Mouse (Mus musculus) mature B cell (primary cell): ENCODE results near the gene Dnajc5g.

Source experiments
- in situ Hi-C: fragments of 300-500 bp; cut with MboI; formaldehyde crosslinking; loops from 2 replicates; pipeline ENCODE4 v1.14.3; 2019

Gene Dnajc5g

GRCm38 (mm10) chr5:31108000-31108490, 2.0 kb downstream of the Dnajc5g start, which contains the start of gene Slc30a3:
Gene Slc30a3, minus strand, starts transcription at chr5:31108237.
- in situ Hi-C loops: no loop called here

DNA sequence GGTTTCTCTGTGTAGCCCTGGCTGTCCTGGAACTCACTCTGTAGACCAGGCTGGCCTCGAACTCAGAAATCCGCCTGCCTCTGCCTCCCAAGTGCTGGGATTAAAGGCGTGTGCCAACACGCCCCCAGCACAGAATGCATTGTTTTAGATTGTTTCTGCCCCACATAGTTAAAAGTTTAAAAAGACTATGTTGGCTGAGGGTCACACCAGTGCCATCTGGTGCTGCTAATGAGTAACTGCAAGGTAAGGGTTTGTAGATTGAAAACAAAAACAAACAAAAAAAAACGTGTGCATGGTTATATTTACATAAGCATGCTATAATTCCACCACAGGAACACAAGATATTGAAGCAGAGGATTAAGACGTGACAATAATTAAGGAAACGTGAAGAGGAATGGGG, 4.7 kb downstream of the Dnajc5g start:
- in situ Hi-C loops: no loop called here

DNA sequence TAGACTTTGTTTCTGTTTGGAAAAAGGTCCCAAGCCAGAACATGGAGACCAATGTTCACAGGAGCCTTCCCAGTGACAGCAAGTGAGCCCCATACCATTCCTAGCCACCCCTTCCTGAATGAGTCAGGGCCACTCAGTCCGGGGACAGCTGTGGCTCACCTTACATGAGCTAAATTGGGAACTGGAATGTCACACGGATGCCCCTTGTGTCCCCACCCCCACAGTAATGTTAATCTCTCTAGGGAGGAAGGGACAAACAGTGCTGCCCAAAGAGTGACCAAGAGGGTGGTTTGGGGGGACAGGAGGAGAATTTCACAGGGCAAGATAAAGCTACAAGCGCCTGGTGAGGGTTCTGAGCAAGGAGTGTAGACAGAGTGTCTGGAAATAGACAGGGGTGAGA, 10.3 kb downstream of the Dnajc5g start, which contains the start of gene Trim54:
Gene Trim54 (plus strand): TSS at position 359 of the 400 bp plus-strand sequence.
- in situ Hi-C loops: no loop called here

DNA sequence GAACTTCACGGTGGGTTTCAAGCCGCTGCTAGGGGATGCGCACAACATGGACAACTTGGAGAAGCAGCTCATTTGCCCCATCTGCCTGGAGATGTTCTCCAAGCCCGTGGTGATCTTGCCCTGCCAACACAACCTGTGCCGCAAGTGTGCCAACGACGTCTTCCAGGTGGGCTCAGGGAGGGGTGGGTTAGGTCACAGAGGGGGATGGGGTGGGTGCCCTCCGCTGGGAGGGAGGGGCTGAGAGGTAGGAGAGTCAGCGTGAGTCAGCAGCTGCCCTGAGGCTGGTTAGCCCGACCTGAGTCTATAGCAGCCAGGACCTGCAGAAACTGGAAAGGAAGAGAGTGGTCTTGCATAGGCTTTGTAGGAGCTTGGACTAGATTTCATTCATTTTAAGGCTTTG, 10.8 kb downstream of the Dnajc5g start:
- in situ Hi-C loops: no loop called here

DNA sequence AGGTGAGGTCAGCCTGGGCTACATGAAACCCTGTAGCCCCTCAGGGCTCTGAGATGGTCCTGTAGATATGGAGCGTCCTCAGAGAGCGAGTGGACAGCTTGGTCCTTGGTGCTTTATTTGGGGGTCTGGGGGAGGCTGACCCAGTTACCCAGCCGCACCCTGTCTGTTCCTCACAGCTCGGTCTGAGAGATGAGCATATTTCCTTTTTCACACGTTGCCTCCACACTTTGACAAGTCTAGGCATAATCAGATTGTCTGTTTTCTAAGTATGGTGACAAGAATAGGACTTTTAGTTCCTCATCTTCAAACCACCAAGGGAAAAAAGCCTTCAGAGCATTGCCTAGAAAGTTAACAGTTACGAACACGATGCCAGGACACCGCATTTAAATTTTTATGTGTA, 15.0 kb downstream of the Dnajc5g start:
- in situ Hi-C loops: no loop called here

DNA sequence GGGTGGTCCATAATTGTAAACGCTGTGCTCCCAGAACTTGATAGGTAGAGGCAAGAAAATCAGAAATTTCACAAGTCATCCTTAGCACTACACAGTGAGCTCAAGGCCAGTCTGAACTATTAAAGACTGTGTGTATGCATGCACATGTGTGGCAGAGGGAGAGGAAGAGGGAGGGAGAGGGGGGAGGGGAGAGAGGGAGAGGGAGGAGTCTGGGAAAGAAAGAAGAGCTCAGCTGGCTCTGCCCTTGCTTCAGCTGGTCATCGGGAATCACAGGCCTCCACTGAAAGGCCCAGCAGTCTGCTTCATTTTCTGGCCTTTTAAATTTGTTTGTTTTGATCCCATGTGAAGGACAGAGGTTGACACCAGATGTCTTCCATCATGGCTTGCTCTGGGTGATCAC, 17.4 kb downstream of the Dnajc5g start:
- in situ Hi-C loops: no loop called here

GRCm38 (mm10) chr5:31126050-31126449, 20.0 kb downstream of the Dnajc5g start:
- in situ Hi-C loops: no loop called here

DNA sequence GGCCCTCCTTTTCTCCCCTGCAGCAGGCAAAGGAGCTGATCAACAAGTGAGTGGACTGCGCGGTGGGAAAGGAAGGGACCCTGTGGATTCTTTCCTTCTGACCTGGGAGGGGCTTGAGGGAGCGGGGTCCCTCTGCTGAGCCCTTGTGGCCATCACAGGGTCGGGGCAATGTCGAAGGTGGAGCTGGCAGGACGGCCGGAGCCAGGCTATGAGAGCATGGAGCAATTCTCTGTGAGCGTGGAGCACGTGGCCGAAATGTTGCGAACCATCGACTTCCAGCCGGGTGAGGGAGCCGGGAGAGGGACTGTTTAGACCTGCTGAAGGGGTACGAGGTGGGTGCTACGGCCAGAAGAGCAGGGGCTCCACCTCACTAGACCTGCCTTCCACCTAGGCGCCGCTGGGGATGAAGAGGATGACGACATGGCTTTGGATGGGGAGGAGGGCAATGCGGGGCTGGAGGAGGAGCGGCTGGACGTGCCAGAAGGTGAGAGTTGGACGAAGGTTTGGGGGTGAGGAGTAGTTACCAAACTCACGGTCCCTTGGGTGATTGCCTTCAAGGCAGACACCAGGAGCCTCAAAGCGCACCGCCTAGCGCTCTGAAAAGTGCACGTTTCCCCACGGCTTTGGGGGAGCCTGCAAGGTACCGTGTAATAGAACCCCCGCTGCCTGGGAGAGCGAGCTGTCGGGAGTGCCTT, 30.8 kb downstream of the Dnajc5g start:
- in situ Hi-C loops: no loop called here

DNA sequence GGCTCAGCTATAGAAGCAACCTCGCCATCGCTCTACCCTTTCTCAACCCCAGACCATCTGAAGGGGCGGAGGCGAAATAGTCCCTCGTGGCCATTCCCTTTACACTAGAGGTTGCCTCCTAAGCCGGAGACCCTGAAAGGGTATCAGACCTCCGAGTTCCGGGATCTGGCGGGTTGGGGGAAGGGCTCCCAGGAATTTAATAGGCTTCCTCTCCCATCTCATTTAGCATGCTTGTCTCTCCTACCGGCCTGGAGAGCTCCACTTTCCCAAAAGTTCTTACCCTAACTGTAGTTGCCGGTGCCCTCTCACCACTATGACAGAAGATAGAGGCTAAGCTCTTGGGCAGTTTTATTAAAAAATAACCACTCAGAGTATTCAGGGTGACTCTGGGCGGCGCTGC, 31.6 kb downstream of the Dnajc5g start:
- in situ Hi-C loops: no loop called here

GRCm38 (mm10) chr5:31138241-31138967, 32.3 kb downstream of the Dnajc5g start, which contains the start of gene Ucn:
Gene Ucn, minus strand, starts transcription at chr5:31138829.
- in situ Hi-C loops: no loop called here

DNA sequence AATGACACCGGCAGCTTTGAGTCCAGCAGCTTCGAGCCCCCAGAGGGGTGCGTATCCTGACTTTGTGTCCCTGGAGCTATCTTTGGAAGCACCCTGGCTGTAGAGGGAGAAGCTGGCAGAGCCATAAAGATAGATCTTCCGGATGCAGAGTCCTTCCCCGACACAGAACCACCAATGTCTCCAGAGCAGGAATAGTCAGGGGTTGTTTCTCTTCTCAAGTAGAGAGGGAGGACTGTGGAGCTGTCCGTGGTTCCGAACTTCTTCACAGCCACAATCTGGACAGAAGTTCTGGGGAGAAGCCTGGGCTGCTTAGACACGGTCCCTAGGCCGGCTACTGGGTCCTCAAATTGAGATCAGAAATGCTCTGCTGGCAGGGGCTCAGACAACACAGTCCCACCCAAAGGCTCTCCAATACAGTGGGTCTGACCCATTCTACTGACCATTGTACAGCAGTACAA, 32.9 kb downstream of the Dnajc5g start:
- in situ Hi-C loops: no loop called here

DNA sequence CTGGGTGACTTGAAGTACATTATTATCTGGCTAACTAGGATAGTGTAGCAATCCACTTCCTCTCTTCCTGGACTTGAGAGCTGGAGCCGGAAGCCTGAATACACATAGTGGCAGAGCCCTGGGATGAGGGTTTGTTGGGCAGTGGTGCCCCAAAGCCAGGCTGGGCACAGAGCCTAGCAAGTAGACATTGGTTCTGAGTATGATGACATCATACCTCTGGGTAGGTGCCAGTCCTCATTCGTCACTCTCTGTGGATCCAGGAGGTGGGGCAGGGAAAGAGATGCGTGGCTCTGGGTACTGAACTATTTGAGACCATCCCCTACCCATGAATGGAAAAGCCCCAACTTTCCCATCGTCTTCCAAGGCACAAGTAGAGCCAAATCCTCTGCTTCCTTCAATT, 43.7 kb downstream of the Dnajc5g start:
- in situ Hi-C loops: no loop called here

DNA sequence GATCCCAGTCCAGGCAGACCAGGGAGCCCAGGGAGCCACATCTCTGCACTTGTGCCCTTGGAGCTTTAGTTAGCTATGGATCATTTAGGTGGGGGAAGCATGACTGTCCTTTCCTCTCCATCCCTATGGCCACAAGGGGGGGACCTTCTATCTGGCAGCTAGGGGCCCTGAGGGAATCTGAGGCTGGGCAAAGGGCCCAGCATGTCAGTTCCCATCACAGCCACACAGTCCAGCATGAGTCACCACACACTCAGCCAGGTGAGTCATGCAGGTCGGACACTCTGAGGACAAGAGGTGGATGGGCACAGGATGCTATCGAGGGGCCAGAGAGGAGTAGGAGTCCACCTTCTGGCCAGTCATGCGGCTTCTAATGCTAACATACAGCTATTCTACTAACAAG, 45.7 kb downstream of the Dnajc5g start:
- in situ Hi-C loops: no loop called here

- in situ Hi-C loops: no loop called here
Observed at GRCm38 (mm10) chr5:31153516-31154151, 47.5 kb downstream of the Dnajc5g start.

DNA sequence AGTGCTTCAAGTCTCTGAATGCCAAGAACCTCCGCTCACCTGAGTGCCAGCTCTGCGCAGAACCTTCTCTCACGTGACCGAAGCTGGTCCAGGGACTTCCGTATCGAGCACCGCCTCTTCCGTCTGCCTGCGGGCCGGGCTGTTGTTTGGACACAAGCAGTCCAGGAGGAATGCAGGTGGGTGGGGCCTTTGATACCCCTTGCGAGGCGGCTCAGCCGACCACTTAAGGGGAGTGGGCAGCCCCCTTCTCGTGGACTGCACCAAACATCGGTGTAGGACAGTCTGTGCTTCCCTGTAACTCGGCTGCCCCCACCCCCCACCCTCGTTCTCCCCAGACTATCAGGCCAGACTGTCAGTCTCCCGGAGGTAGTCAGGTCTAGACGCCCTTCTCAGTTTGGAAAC, 48.1 kb downstream of the Dnajc5g start, which contains the start of gene Mpv17:
Gene Mpv17 (minus strand): TSS at position 100 of the 402 bp plus-strand sequence.
- in situ Hi-C loops: no loop called here
